Mouse (Mus musculus): ENCODE data around the gene Crybb2.

- peak; percentile 100 for TF ChIP-seq CTCF (IDR thresholded peaks at IDR 0.05; ENCODE audit: low read depth)
- TF ChIP-seq EP300 (IDR thresholded peaks at IDR 0.05; ENCODE audit: low read depth), result no peak
Observed at GRCm38 (mm10) chr5:113099546-113099945, 29.6 kb upstream of the Crybb2 start.

Data from heart, postnatal 0 days (tissue).